Mouse (Mus musculus) MEL (cell line): ENCODE results near the gene Casp2.

Source experiments
- ETS1 ChIP-seq: IDR thresholded peaks from 2 replicates; pipeline ENCODE4 v1.6.1; 2012; ENCODE audit warnings: low read depth, mild to moderate bottlenecking, inconsistent platforms, low read length, improper control_type of control experiment, moderate library complexity
- MAX ChIP-seq: IDR thresholded peaks from 2 replicates; pipeline ENCODE4 v1.6.1; 2011; ENCODE audit warnings: low read length, improper control_type of control experiment
- ZMIZ1 ChIP-seq: IDR thresholded peaks from 2 replicates; pipeline ENCODE4 v1.6.1; 2012; ENCODE audit warnings: low read depth, mild to moderate bottlenecking, inconsistent platforms, low read length, improper control_type of control experiment, moderate library complexity

DNA sequence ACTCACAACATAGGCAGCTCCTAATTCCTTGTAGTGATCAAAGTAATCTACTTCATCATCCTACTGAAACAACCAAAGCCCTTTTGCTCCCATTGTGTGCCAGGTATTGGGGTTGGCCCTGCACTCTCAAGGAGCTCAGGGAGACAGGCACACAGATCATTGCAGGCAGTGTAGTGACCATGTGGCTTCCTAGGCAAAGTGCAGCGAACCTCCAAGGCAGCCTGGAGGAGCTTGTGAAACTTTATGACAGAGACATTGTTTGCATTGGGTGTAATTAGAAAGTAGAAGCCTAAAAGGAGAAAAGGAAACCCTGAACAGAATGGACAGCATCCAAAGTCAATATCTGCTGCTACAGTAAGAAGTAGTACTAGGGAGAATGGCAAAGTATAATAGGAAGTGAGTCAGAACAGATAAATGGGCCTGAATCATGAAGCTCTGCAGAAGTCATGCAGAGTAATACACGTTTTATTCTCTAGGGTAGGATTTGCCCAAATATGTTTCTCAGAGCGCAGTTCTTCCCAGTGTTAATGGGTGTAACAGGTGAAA, 30.8 kb downstream of the Casp2 start:
- TF ChIP-seq ZMIZ1 (no peak), MAX (no peak), ETS1 (no peak)
